Mouse (Mus musculus): ENCODE data around the gene Nmb.

The Nmb gene

DNA sequence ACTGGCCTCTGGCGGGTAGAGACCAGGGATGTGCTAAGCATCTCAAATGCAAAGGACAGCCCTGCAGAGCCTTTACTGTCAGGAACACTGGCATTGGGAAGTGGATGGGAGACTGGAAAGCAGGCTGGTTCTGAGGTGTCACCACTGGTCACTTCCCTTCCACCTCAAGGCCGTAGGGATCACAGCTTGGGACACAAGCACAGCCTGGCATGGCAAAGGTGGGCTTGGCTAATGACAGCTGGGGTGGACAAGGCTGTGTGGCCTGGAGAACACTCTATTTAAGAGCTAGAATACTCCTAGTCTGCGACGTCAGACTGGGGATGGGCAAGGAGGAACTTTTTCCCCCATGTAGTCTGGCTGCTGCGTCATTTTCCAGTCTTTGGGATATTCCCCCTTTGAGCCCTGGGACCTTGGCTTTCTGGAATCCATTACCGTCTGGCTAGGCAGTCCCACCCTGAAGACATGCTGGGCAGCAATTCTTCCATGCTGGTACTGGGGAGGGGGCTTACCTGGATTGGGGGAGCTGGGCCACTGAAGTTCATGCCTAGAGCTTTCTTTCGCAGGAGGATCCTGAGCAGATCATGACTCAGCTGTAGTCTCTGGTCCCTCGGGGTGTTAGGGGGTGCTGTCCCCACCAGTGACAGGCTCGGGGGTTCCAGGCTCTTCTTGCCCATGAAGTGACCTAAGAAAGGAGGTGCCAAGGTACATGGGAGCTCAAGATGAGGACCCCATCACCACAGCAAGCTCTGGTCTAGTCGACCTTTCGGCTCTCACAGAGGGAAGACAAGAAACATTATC is 1.1 kb downstream of the Nmb start:
- TF ChIP-seq GATA4 (IDR thresholded peaks at IDR 0.05; ENCODE audit: insufficient replicate concordance, low read length): no peak

DNA sequence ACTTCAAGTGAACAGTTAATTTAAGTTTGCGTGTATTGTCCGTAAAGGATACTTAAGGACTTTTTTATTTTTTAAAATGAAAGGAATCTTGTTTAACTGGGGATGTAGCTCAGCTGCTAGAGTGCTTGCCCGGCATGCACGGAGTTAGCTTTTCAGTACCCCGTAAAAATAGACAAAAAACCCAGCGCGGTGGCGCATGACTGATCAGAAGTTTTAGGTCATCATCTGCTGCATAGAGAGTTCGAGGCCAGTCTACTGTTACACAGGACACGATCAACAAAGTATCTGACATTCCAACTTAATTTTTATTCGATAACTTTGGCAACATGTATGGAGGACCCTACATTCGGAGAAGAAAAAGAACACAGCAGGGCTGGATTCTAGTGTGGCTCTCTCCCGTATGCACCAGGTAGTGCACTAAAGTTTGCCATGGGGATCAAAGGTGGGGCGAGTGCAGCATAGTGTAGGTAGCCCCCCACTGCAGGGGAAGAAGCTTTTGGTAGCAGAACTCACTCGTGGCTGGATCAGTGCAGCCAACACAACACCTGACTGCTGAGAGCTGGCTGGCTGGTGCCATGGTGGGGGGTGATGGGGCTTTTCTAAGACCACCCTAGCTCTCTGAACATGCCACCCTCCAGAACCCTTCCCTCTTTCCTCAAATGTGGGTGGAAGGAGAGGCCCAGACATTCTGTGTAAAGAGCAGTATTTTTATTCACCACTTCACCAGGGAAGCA is 3.2 kb downstream of the Nmb start:
- TF ChIP-seq GATA4 (IDR thresholded peaks at IDR 0.05; ENCODE audit: insufficient replicate concordance, low read length): no peak

DNA sequence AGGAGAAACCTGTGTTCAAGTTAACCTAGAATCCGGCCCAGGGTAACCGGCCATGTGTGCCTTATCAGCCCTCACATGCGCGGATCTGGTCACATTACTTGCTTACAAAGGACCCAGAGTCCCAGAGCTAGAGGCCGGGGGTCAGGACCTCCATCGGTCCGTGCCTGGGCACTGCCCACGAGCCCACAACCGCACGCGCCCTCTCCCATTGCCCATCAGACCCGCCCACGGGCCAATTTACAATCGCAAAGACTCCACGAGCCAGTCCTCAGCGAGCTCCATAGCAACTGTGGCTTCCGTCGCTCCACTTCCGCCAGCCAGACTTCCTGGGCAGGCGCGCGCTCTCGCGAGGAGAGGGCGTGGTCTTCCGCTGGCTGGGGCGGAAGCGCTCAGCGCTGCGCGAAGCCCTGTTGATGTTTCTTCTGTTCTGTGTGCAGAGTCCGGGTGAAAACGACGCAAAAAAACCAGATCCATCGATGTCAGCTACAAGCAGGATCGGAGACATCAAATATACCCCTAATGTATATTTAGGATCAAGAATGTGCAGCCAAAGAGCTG is 3.9 kb downstream of the Nmb start, which contains the start of gene Wdr73:
Wdr73 (minus strand) TSS at position 326 of the 558 bp plus-strand sequence.
- TF ChIP-seq GATA4 (IDR thresholded peaks at IDR 0.05; ENCODE audit: insufficient replicate concordance, low read length): peak; percentile 42; the same call in 1 of the 2 replicates

- TF ChIP-seq GATA4 (IDR thresholded peaks at IDR 0.05; ENCODE audit: insufficient replicate concordance, low read length): no peak
Measured at GRCm38 (mm10) chr7:80897721-80898120, 7.2 kb downstream of the Nmb start.

GRCm38 (mm10) chr7:80897134-80897533 is 7.7 kb downstream of the Nmb start:
- TF ChIP-seq GATA4 (IDR thresholded peaks at IDR 0.05; ENCODE audit: insufficient replicate concordance, low read length): no peak

GRCm38 (mm10) chr7:80894815-80895519 is 9.9 kb downstream of the Nmb start:
- TF ChIP-seq GATA4 (IDR thresholded peaks at IDR 0.05; ENCODE audit: insufficient replicate concordance, low read length): no peak

DNA sequence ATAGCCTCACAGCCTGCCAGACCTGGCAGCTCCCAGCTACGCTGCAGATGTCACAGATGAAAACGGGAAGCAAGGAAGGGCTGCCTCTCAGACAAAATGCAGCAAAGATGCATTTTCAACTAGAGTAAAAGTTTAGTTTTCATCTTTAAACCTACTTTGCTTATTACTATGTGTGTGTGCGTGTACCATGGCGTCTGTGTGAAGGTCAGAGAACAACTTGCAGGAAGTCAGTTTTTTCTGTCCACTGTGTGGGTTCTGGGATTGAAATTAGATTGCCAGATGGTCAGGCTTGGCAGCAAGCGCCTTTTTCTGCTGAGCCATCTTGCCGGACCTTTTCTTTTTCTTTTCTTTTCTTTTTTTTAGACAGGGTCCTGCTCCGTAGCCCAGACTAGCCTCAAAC is 10.7 kb downstream of the Nmb start:
- no peak for TF ChIP-seq GATA4 (IDR thresholded peaks at IDR 0.05; ENCODE audit: insufficient replicate concordance, low read length)

DNA sequence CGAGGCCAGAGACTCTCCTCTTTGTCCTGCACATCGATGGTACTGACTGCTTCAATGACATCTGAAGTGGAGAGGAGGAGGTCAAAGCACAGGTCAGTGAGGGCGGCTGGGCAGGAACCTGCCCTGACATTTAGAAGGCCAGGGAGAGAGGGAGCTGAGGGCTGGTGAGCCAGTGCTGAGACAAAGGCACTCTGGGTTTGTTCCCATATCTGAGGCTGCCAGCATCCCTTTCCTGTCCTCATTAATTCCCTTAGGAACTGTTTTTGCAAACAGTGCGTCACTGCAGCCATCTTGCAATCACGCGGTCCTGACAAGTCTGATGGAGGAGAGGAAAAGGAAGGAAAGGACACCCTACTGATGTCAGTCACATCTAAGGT is 11.1 kb downstream of the Nmb start:
- peak; percentile 29; the same call in 1 of the 2 replicates for TF ChIP-seq GATA4 (IDR thresholded peaks at IDR 0.05; ENCODE audit: insufficient replicate concordance, low read length)

- no peak for TF ChIP-seq GATA4 (IDR thresholded peaks at IDR 0.05; ENCODE audit: insufficient replicate concordance, low read length)
Measured at GRCm38 (mm10) chr7:80893086-80893752, 11.7 kb downstream of the Nmb start.

GRCm38 (mm10) chr7:80889841-80890241 is 15.0 kb downstream of the Nmb start:
- TF ChIP-seq GATA4 (IDR thresholded peaks at IDR 0.05; ENCODE audit: insufficient replicate concordance, low read length): no peak

DNA sequence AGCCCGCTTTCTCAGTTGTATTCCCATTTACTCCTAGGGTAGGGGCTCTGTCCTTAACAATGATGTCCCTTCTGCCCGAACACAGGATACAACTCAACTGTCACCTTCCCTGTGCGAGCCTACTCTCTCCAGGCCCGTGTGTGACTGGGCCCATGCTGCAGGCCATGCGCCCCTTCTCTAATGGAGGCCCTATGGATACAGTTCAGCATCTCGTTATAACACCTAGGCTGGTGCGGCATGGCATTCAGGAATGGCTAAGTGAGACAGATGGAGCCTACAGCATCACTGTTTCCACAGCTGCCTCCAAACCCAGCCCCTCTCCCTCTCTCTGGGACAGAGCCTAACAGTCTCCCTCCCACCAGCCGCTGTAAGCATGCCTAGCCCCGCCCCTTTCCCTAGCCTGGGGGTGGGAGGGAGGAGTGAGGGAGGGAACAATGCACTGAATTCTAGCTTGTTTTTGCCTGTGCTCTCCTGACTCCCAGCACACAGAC is 15.8 kb downstream of the Nmb start:
- TF ChIP-seq GATA4 (IDR thresholded peaks at IDR 0.05; ENCODE audit: insufficient replicate concordance, low read length): no peak

- no peak for TF ChIP-seq GATA4 (IDR thresholded peaks at IDR 0.05; ENCODE audit: insufficient replicate concordance, low read length)
Measured at GRCm38 (mm10) chr7:80888595-80888994, 16.3 kb downstream of the Nmb start.

- no peak for TF ChIP-seq GATA4 (IDR thresholded peaks at IDR 0.05; ENCODE audit: insufficient replicate concordance, low read length)
Measured at GRCm38 (mm10) chr7:80885666-80886065, 19.2 kb downstream of the Nmb start.

GRCm38 (mm10) chr7:80882830-80883505 is 21.9 kb downstream of the Nmb start:
- no peak for TF ChIP-seq GATA4 (IDR thresholded peaks at IDR 0.05; ENCODE audit: insufficient replicate concordance, low read length)
